Mouse (Mus musculus) embryonic fibroblast, embryonic 13.5 days (primary cell): ENCODE measurements around the gene Mphosph9.

Source experiments
- CTCF ChIP-seq: IDR thresholded peaks from 2 replicates; pipeline ENCODE4 v1.5.1; 2011; ENCODE audit warnings: mild to moderate bottlenecking, control low read depth, low read length, moderate library complexity, borderline replicate concordance; ENCODE audit not compliant: insufficient read depth
- POLR2A ChIP-seq: IDR thresholded peaks from 2 replicates; pipeline ENCODE4 v1.6.1; 2011; ENCODE audit warnings: low read depth, mild to moderate bottlenecking, control low read depth, low read length, moderate library complexity

- no peak for TF ChIP-seq POLR2A
- TF ChIP-seq CTCF: no peak
Measured at GRCm38 (mm10) chr5:124209850-124210249, 117.9 kb downstream of the Mphosph9 start.
